In the genomic region with DNA sequence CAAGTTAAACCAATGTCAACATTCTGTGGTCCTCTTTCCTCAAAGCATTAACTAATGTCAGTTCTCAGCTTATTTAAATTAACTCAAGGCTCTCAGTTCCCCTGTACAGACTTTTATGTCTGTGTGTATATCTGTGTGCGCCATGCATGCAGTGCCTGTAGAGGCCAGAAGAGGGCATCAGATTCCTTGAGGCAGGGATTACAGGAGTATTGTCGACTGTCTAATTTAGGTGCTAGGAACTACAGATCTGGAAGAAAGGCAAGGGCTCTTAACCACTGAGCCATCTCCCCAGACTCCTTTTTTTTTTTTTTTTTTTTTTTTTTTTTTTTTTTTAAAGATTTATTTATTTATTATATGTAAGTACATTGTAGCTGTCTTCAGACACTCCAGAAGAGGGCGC, we compare ENCODE assay signal across 11 mouse cellular contexts.
DNase-seq lines count a peak whose midpoint lies in the region; ATAC-seq and TF ChIP-seq lines count a peak whose summit lies in the region.
"Had no signal": no experiment of that assay in that cellular context is flagged by ENCODE, and none has a peak within 500 bp of the region (broad histone marks: within the 10 kb centered on the region; RNA-seq: fewer than 3 reads in every experiment).

No protein-coding gene starts in this region.

- ATAC-seq in megakaryocyte, adult 5-6 weeks (ENCODE audit: poor library complexity, severe bottlenecking) = 0 out of 2 replicates have a peak, but pooled peaks have one; percentile 30
- no peak for ATAC-seq in forebrain, embryonic 11.5 days (replicated peaks; ENCODE audit: low FRiP score)

- no peak for TF ChIP-seq EP300 in ES-Bruce4 (IDR thresholded peaks at IDR 0.05; ENCODE audit: insufficient read depth, low read depth, low read length)

- no peak for DNase-seq in left cerebral cortex, adult 2 months (ENCODE audit: extremely low spot score in 1 of 2, low spot score in 2 of 2)
- DNase-seq in left cerebral cortex, postnatal 10 days (ENCODE audit: extremely low spot score in 1 of 2, low spot score in 2 of 2) = no peak
- peak; percentile 70 for DNase-seq in ZHBTc4 (ENCODE audit: low read depth, low spot score)
- no peak for DNase-seq in frontal cortex, postnatal 25 days (ENCODE audit: low spot score in 2 of 2)
- DNase-seq in forebrain, embryonic 11.5 days (ENCODE audit: low spot score) = no peak
- DNase-seq in layer of hippocampus, adult 11-12 months (ENCODE audit: low spot score) = no peak
- DNase-seq: heart, postnatal 36 days had no signal

- no peak overlapping the region for H3K4me2 ChIP-seq in forebrain, embryonic 11.5 days (ENCODE audit: low read depth, low read length, severe bottlenecking)
- H3K4me2 ChIP-seq: limb, embryonic 15.5 days; neural tube, embryonic 12.5 days had no signal

- no peaks in the 10 kb centered on the region for H3K4me1 ChIP-seq in ES-Bruce4 (ENCODE audit: control insufficient read depth, insufficient read depth, low read length)
- H3K4me1 ChIP-seq in forebrain, embryonic 11.5 days (replicated peaks; ENCODE audit: control insufficient read depth, insufficient read depth, low read length) = no peaks in the 10 kb centered on the region
- H3K4me1 ChIP-seq: limb, embryonic 15.5 days; neural tube, embryonic 12.5 days had no signal

- no peaks in the 10 kb centered on the region for H3K27me3 ChIP-seq in ES-Bruce4 (ENCODE audit: control insufficient read depth, insufficient read depth, low read length, poor library complexity, severe bottlenecking)
- H3K27me3 ChIP-seq in forebrain, embryonic 11.5 days (ENCODE audit: control insufficient read depth, insufficient read depth, low read length) = no peaks in the 10 kb centered on the region
- H3K27me3 ChIP-seq: limb, embryonic 15.5 days; neural tube, embryonic 12.5 days had no signal

- intact Hi-C loops in left cerebral cortex, adult 2 months (cut with DNase I) = no loop called here
- intact Hi-C loops in left cerebral cortex, postnatal 10 days (cut with DNase I) = no loop called here

- no peak overlapping the region for H3K27ac ChIP-seq in left cerebral cortex, adult 2 months
- H3K27ac ChIP-seq in ES-Bruce4 (ENCODE audit: insufficient read depth, low read length) = no peak overlapping the region
- no peak overlapping the region for H3K27ac ChIP-seq in forebrain, embryonic 11.5 days (ENCODE audit: low read depth, low read length)
- H3K27ac ChIP-seq: limb, embryonic 15.5 days; neural tube, embryonic 12.5 days had no signal

- no peak overlapping the region for H3K4me3 ChIP-seq in left cerebral cortex, adult 2 months
- H3K4me3 ChIP-seq in ES-Bruce4 (ENCODE audit: low read depth, low read length) = no peak overlapping the region
- H3K4me3 ChIP-seq in forebrain, embryonic 11.5 days (ENCODE audit: low read depth, low read length) = no peak overlapping the region
- H3K4me3 ChIP-seq: limb, embryonic 15.5 days; neural tube, embryonic 12.5 days had no signal

- WGBS in forebrain, embryonic 11.5 days = 94% methylated on average over 2 of the region's 3 CpGs

- no peak overlapping the region for H3K9ac ChIP-seq in ES-Bruce4 (ENCODE audit: low read depth, poor library complexity, severe bottlenecking)
- H3K9ac ChIP-seq in forebrain, embryonic 11.5 days (ENCODE audit: low read length) = no peak overlapping the region
- H3K9ac ChIP-seq: limb, embryonic 15.5 days; neural tube, embryonic 12.5 days had no signal

- no peak for TF ChIP-seq POLR2A in ES-Bruce4 (IDR thresholded peaks at IDR 0.05; ENCODE audit: insufficient read depth, low read length)

- no peaks in the 10 kb centered on the region for H3K36me3 ChIP-seq in ES-Bruce4 (ENCODE audit: control insufficient read depth, insufficient read depth, low read length, poor library complexity, severe bottlenecking)
- H3K36me3 ChIP-seq in forebrain, embryonic 11.5 days (ENCODE audit: control insufficient read depth, insufficient read depth, low read length) = no peaks in the 10 kb centered on the region; the same call in 1 of the 2 replicates

- TF ChIP-seq CTCF in left cerebral cortex, adult 2 months (IDR thresholded peaks at IDR 0.05) = peak; percentile 46
- peak; percentile 31 for TF ChIP-seq CTCF in ES-Bruce4 (IDR thresholded peaks at IDR 0.05; ENCODE audit: low read depth, low read length)

- H3K9me3 ChIP-seq in ES-Bruce4 (replicated peaks; ENCODE audit: control insufficient read depth, insufficient read depth, low read length, poor library complexity, severe bottlenecking) = peaks cover 30% of the 10 kb centered on the region
- H3K9me3 ChIP-seq in forebrain, embryonic 11.5 days (ENCODE audit: control insufficient read depth, low read length) = no peaks in the 10 kb centered on the region
- H3K9me3 ChIP-seq: limb, embryonic 15.5 days; neural tube, embryonic 12.5 days had no signal
